Mouse (Mus musculus) MEL (cell line): ENCODE results near the gene Ints6. TPM values are rescaled to one million over a fixed set of nuclear protein-coding genes. Genes with fewer than 3 reads are reported as not detected.

Experiments used
- DNase-seq: peaks from one replicate; pipeline ENCODE4 v3.0.0; 2011; ENCODE audit warnings: low read depth, low spot score
- H3K27ac ChIP-seq: 2 replicates; pipeline ENCODE4 v1.5.1; 2012; ENCODE audit warnings: low read depth, mild to moderate bottlenecking, control low read depth, low read length, moderate library complexity; ENCODE audit not compliant: control insufficient read depth
- H3K27me3 ChIP-seq, 2 experiments: fragments of 150-350 bp in 1 of 2; sonication (generic) in 1 of 2; 2 replicates each; pipeline ENCODE4 v1.6.1; 2012; ENCODE audit warnings: low read length in 2 of 2, mild to moderate bottlenecking in 2 of 2, improper control_type of control experiment in 1 of 2, moderate library complexity in 1 of 2; ENCODE audit not compliant: insufficient read depth in 2 of 2, control insufficient read depth in 1 of 2
- H3K36me3 ChIP-seq, 2 experiments: 2 replicates each; pipeline ENCODE4 v1.6.1; 2012 to 2014; ENCODE audit warnings: low read length in 2 of 2, improper control_type of control experiment in 1 of 2, inconsistent platforms in 1 of 2, mild to moderate bottlenecking in 1 of 2; ENCODE audit not compliant: insufficient read depth in 2 of 2, control insufficient read depth in 1 of 2
- H3K4me1 ChIP-seq, 2 experiments: fragments of 150-350 bp in 1 of 2; sonication (generic) in 1 of 2; 2 replicates each; pipeline ENCODE4 v1.6.1; 2012; ENCODE audit warnings: low read length in 2 of 2, improper control_type of control experiment in 1 of 2, mild to moderate bottlenecking in 1 of 2; ENCODE audit not compliant: insufficient read depth in 2 of 2, control insufficient read depth in 1 of 2
- H3K4me3 ChIP-seq, 2 experiments: fragments of 150-350 bp in 1 of 2; sonication (generic) in 1 of 2; 2 replicates each; pipeline ENCODE4 v1.5.1; 2012; ENCODE audit warnings: low read depth in 2 of 2, low read length in 2 of 2, mild to moderate bottlenecking in 2 of 2, moderate library complexity in 2 of 2, control low read depth in 1 of 2, improper control_type of control experiment in 1 of 2; ENCODE audit not compliant: control insufficient read depth in 1 of 2, insufficient read depth in 1 of 2
- H3K79me2 ChIP-seq: 2 replicates; pipeline ENCODE4 v1.6.1; 2012; ENCODE audit warnings: mild to moderate bottlenecking, low read length, moderate library complexity; ENCODE audit not compliant: control insufficient read depth, poor library complexity, insufficient read depth
- H3K9ac ChIP-seq: 2 replicates; pipeline ENCODE4 v1.6.1; 2012; ENCODE audit warnings: low read depth, mild to moderate bottlenecking, control low read depth, low read length, moderate library complexity; ENCODE audit not compliant: control insufficient read depth, poor library complexity, severe bottlenecking
- H3K9me3 ChIP-seq: fragments of 150-350 bp; sonication (generic); replicated peaks from 2 replicates; pipeline ENCODE4 v1.6.1; 2012; ENCODE audit warnings: mild to moderate bottlenecking, low read length, improper control_type of control experiment, moderate library complexity; ENCODE audit not compliant: insufficient read depth
- BHLHE40 ChIP-seq: IDR thresholded peaks from 2 replicates; pipeline ENCODE4 v1.6.1; 2012; ENCODE audit warnings: low read depth, mild to moderate bottlenecking, inconsistent platforms, low read length, improper control_type of control experiment, borderline replicate concordance
- CHD1 ChIP-seq: IDR thresholded peaks from 2 replicates; pipeline ENCODE4 v1.6.1; 2012; ENCODE audit warnings: low read depth, mild to moderate bottlenecking, inconsistent platforms, low read length, improper control_type of control experiment
- CHD2 ChIP-seq: IDR thresholded peaks from 2 replicates; pipeline ENCODE4 v1.6.1; 2011; ENCODE audit warnings: low read length, improper control_type of control experiment
- EP300 ChIP-seq, 2 experiments: IDR thresholded peaks; 2 replicates each; pipeline ENCODE4 v1.6.1; 2011; ENCODE audit warnings: improper control_type of control experiment in 2 of 2, low read length in 2 of 2, low read depth in 1 of 2, mild to moderate bottlenecking in 1 of 2
- ETS1 ChIP-seq: IDR thresholded peaks from 2 replicates; pipeline ENCODE4 v1.6.1; 2012; ENCODE audit warnings: low read depth, mild to moderate bottlenecking, inconsistent platforms, low read length, improper control_type of control experiment, moderate library complexity
- GABPA ChIP-seq: IDR thresholded peaks from 2 replicates; pipeline ENCODE4 v1.6.1; 2012; ENCODE audit warnings: low read depth, mild to moderate bottlenecking, inconsistent platforms, low read length, improper control_type of control experiment, moderate library complexity
- JUND ChIP-seq: IDR thresholded peaks from 2 replicates; pipeline ENCODE4 v1.6.1; 2011; ENCODE audit warnings: low read depth, mild to moderate bottlenecking, improper control_type of control experiment, low read length
- MAZ ChIP-seq: IDR thresholded peaks from 2 replicates; pipeline ENCODE4 v1.6.1; 2012; ENCODE audit warnings: low read depth, mild to moderate bottlenecking, inconsistent platforms, low read length, improper control_type of control experiment
- MEF2A ChIP-seq: IDR thresholded peaks from 2 replicates; pipeline ENCODE4 v1.6.1; 2014; ENCODE audit warnings: low read depth, mild to moderate bottlenecking, inconsistent platforms, low read length, improper control_type of control experiment; ENCODE audit not compliant: poor library complexity, insufficient replicate concordance, severe bottlenecking; ENCODE audit errors: extremely low read depth
- MXI1 ChIP-seq: IDR thresholded peaks from 2 replicates; pipeline ENCODE4 v1.6.1; 2011; ENCODE audit warnings: mild to moderate bottlenecking, low read depth, low read length, improper control_type of control experiment
- MYB ChIP-seq: IDR thresholded peaks from 2 replicates; pipeline ENCODE4 v1.6.1; 2011; ENCODE audit warnings: mild to moderate bottlenecking, low read depth, low read length, improper control_type of control experiment
- NELFE ChIP-seq: IDR thresholded peaks from 2 replicates; pipeline ENCODE4 v1.6.1; 2011; ENCODE audit warnings: low read depth, low read length, improper control_type of control experiment
- NRF1 ChIP-seq: IDR thresholded peaks from 2 replicates; pipeline ENCODE4 v1.6.1; 2014; ENCODE audit warnings: low read depth, mild to moderate bottlenecking, inconsistent platforms, low read length, improper control_type of control experiment, moderate library complexity; ENCODE audit not compliant: poor library complexity, insufficient read depth, severe bottlenecking
- POLR2A ChIP-seq, 2 experiments: IDR thresholded peaks; 2 replicates each; pipeline ENCODE4 v1.6.1; 2011 to 2012; ENCODE audit warnings: low read length in 2 of 2, mild to moderate bottlenecking in 2 of 2, control low read depth in 1 of 2, improper control_type of control experiment in 1 of 2, low read depth in 1 of 2, moderate library complexity in 1 of 2; ENCODE audit not compliant: control insufficient read depth in 1 of 2, insufficient read depth in 1 of 2, poor library complexity in 1 of 2
- POLR2AphosphoS2 ChIP-seq: IDR thresholded peaks from 2 replicates; pipeline ENCODE4 v1.6.1; 2011; ENCODE audit warnings: low read length, improper control_type of control experiment
- POLR2AphosphoS5 ChIP-seq: IDR thresholded peaks from 2 replicates; pipeline ENCODE4 v1.6.1; 2012; ENCODE audit warnings: low read depth, borderline replicate concordance, mild to moderate bottlenecking, inconsistent platforms, low read length, moderate library complexity, mixed read lengths
- RCOR1 ChIP-seq: IDR thresholded peaks from 2 replicates; pipeline ENCODE4 v1.6.1; 2012; ENCODE audit warnings: low read depth, mild to moderate bottlenecking, inconsistent platforms, low read length, improper control_type of control experiment
- TAL1 ChIP-seq: IDR thresholded peaks from 2 replicates; pipeline ENCODE4 v1.6.1; 2012; ENCODE audit warnings: mild to moderate bottlenecking, inconsistent platforms, low read length, moderate library complexity, mixed read lengths
- TBP ChIP-seq: IDR thresholded peaks from 2 replicates; pipeline ENCODE4 v1.8.0; 2011; ENCODE audit warnings: low read depth, low read length, improper control_type of control experiment
- TCF12 ChIP-seq: IDR thresholded peaks from 2 replicates; pipeline ENCODE4 v1.6.1; 2014; ENCODE audit warnings: low read depth, mild to moderate bottlenecking, inconsistent platforms, low read length, improper control_type of control experiment, moderate library complexity
- UBTF ChIP-seq: IDR thresholded peaks from 2 replicates; pipeline ENCODE4 v1.6.1; 2012; ENCODE audit warnings: low read depth, mild to moderate bottlenecking, inconsistent platforms, low read length, improper control_type of control experiment, moderate library complexity, borderline replicate concordance; ENCODE audit not compliant: insufficient read depth
- USF1 ChIP-seq: IDR thresholded peaks from 2 replicates; pipeline ENCODE4 v1.6.1; 2014; ENCODE audit warnings: low read depth, mild to moderate bottlenecking, inconsistent platforms, low read length, improper control_type of control experiment, moderate library complexity
- USF2 ChIP-seq, 2 experiments: IDR thresholded peaks; 2 replicates each; pipeline ENCODE4 v1.6.1; 2011 to 2012; ENCODE audit warnings: improper control_type of control experiment in 2 of 2, low read length in 2 of 2, borderline replicate concordance in 1 of 2, inconsistent platforms in 1 of 2, low read depth in 1 of 2, mild to moderate bottlenecking in 1 of 2; ENCODE audit not compliant: insufficient read depth in 1 of 2
- ZKSCAN1 ChIP-seq: IDR thresholded peaks from 2 replicates; pipeline ENCODE4 v1.6.1; 2012; ENCODE audit warnings: low read depth, mild to moderate bottlenecking, inconsistent platforms, low read length, improper control_type of control experiment, moderate library complexity
- ZMIZ1 ChIP-seq: IDR thresholded peaks from 2 replicates; pipeline ENCODE4 v1.6.1; 2012; ENCODE audit warnings: low read depth, mild to moderate bottlenecking, inconsistent platforms, low read length, improper control_type of control experiment, moderate library complexity
- polyA plus RNA-seq, 2 experiments: library from polyadenylated mRNA; stranded (reverse) in 1 of 2; unstranded in 1 of 2; fragments of >175 nt in 1 of 2; fragments of >200 nt in 1 of 2; gene quantifications; 2 replicates each; pipeline versions ENCODE4 v1.2.1 to v1.2.4; 2012; ENCODE audit warnings: low replicate concordance in 2 of 2, low read depth in 1 of 2; ENCODE audit not compliant: insufficient read length in 2 of 2, insufficient read depth in 1 of 2, missing spikeins in 1 of 2
- total RNA-seq: library from RNA; depleted of rRNA; stranded (reverse); fragments of 300-350 nt; gene quantifications from 2 replicates; pipeline ENCODE4 v1.2.3, GENCODE M21; 2012

Ints6 gene
- total and polyA plus RNA-seq, 3 experiments, result 27.4 to 150 (median 29.1) TPM

GRCm38 (mm10) chr14:62718161-62718560 is 42.8 kb downstream of the Ints6 start:
- no peaks in the 10 kb centered on the region for H3K27me3 ChIP-seq
- peaks cover under 1 to 2% of the 10 kb centered on the region in 2 experiments; a peak in 2 of 4 replicates for H3K4me1 ChIP-seq
- TF ChIP-seq GABPA (no peak), USF1 (no peak), NRF1 (no peak), CHD2 (no peak), USF2 (IDR thresholded peaks at IDR 0.05; ENCODE audit: borderline replicate concordance in 1 of 2, insufficient read depth in 1 of 2, low read depth in 1 of 2, low read length in 2 of 2) (no peak), MXI1 (no peak), NELFE (no peak), TCF12 (no peak), EP300 (IDR thresholded peaks at IDR 0.05; ENCODE audit: low read depth in 1 of 2, low read length in 2 of 2) (no peak), TAL1 (no peak), RCOR1 (no peak), TBP (no peak), POLR2AphosphoS5 (no peak), BHLHE40 (no peak), UBTF (no peak), JUND (no peak), ZKSCAN1 (no peak), CHD1 (no peak)
- H3K36me3 ChIP-seq, result peaks cover 7 to 29% of the 10 kb centered on the region in 2 experiments
- no peak overlapping the region for H3K9ac ChIP-seq
- H3K27ac ChIP-seq, result no peak overlapping the region
- H3K79me2 ChIP-seq, result peaks cover 5% of the 10 kb centered on the region; the same call in 1 of the 2 replicates
- H3K4me3 ChIP-seq, result no peak overlapping the region
- no peak for DNase-seq
- no peaks in the 10 kb centered on the region for H3K9me3 ChIP-seq

- Histone ChIP-seq H3K9me3 (no peaks in the 10 kb centered on the region), H3K27ac (no peak overlapping the region), H3K9ac (no peak overlapping the region), H3K27me3 (no peaks in the 10 kb centered on the region; a peak in 2 of 4 replicates), H3K4me3 (no peak overlapping the region), H3K79me2 (no peaks in the 10 kb centered on the region), H3K4me1 (no peaks in the 10 kb centered on the region), H3K36me3 (no peaks in the 10 kb centered on the region)
- no peak for DNase-seq
- TF ChIP-seq POLR2A (IDR thresholded peaks at IDR 0.05; ENCODE audit: control insufficient read depth in 1 of 2, insufficient read depth in 1 of 2, low read depth in 1 of 2, low read length in 2 of 2, poor library complexity in 1 of 2), result no peak
- TF ChIP-seq MAZ, result no peak
- no peak for TF ChIP-seq GABPA
- no peak for TF ChIP-seq MYB
- no peak for TF ChIP-seq MEF2A
- TF ChIP-seq ZMIZ1, result no peak
- TF ChIP-seq TBP, result no peak
- no peak for TF ChIP-seq POLR2AphosphoS2
- no peak for TF ChIP-seq ETS1
- no peak for TF ChIP-seq TCF12
Measured at GRCm38 (mm10) chr14:62673646-62674045, 87.3 kb downstream of the Ints6 start.
